Mouse (Mus musculus) limb, embryonic 13.5 days (tissue): ENCODE measurements around the gene Lce1d. TPM values are rescaled to one million over a fixed set of nuclear protein-coding genes. Genes with fewer than 3 reads are reported as not detected.

Experiments
- ATAC-seq: fragments of 200-750 bp; cut with Nextera tagmentation; 2 replicates; pipeline ENCODE4 v1.8.0; 2017; ENCODE audit warnings: low read depth, moderate number of reproducible peaks, moderate TSS enrichment; ENCODE audit not compliant: low FRiP score
- H3K27ac ChIP-seq: fragments of 300-500 bp; sonication (generic); 2 replicates; pipeline ENCODE4 v1.5.1; 2015; ENCODE audit warnings: inconsistent platforms, mild to moderate bottlenecking, moderate library complexity
- H3K27me3 ChIP-seq: fragments of 300-500 bp; sonication (generic); 2 replicates; pipeline ENCODE4 v1.6.1; 2015; ENCODE audit warnings: mild to moderate bottlenecking, inconsistent platforms
- H3K36me3 ChIP-seq: fragments of 300-500 bp; sonication (generic); 2 replicates; pipeline ENCODE4 v1.6.1; 2015; ENCODE audit warnings: inconsistent platforms, mild to moderate bottlenecking, moderate library complexity
- H3K4me1 ChIP-seq: fragments of 300-500 bp; sonication (generic); 2 replicates; pipeline ENCODE4 v1.6.1; 2015; ENCODE audit warnings: inconsistent platforms
- H3K4me2 ChIP-seq: fragments of 300-500 bp; sonication (generic); replicated peaks from 2 replicates; pipeline ENCODE4 v1.6.1; 2015; ENCODE audit warnings: inconsistent platforms, mild to moderate bottlenecking, moderate library complexity
- H3K4me3 ChIP-seq: fragments of 300-500 bp; sonication (generic); 2 replicates; pipeline ENCODE4 v1.5.1; 2015; ENCODE audit warnings: moderate library complexity, mild to moderate bottlenecking, inconsistent platforms
- H3K9ac ChIP-seq: fragments of 300-500 bp; sonication (generic); 2 replicates; pipeline ENCODE4 v1.6.1; 2015; ENCODE audit warnings: mild to moderate bottlenecking, inconsistent platforms
- H3K9me3 ChIP-seq: fragments of 300-500 bp; sonication (generic); 2 replicates; pipeline ENCODE4 v1.6.1; 2016; ENCODE audit warnings: inconsistent platforms
- WGBS: fragments of 180-500 bp; shearing (Covaris S2); methylation state at CpG from one replicate; pipeline ENCODE4 v1.1.7; 2015; 5-methylcytosine and 5-hydroxymethylcytosine counted together
- polyA plus RNA-seq: library from polyadenylated mRNA; unstranded; fragments of >200 nt; fragmentation: Nextera tagmentation; extraction: Ambion mirVana; gene quantifications from 2 replicates; pipeline ENCODE4 v1.2.1, GENCODE M21; 2015

Gene Lce1d
- polyA plus RNA-seq, 1 experiment from 2014 or later, result not detected

DNA sequence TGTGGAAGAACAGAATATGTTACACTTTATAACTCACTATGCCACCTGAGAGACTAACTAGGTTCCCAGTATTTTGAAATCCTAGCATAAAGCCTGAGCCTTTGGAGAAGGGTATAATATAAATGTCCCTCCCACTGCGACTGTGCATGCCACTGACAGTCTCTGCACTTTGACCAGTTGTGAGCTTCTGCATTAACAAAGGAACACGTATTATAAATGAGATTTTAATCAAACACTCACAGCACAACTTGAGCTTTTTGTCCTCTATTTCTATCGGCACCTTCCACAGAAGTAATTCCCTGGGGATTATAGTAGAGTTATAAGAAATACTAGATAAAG, 48.4 kb downstream of the Lce1d start:
- Histone ChIP-seq H3K36me3 (no peaks in the 10 kb centered on the region), H3K9ac (no peak overlapping the region), H3K27me3 (no peaks in the 10 kb centered on the region), H3K27ac (no peak overlapping the region), H3K4me3 (no peak overlapping the region), H3K4me2 (no peak overlapping the region), H3K4me1 (no peaks in the 10 kb centered on the region), H3K9me3 (no peaks in the 10 kb centered on the region)
- no peak for ATAC-seq
- 78% methylated on average over 3 of the region's 3 CpGs for WGBS

- H3K9me3 ChIP-seq, result no peaks in the 10 kb centered on the region
- no peaks in the 10 kb centered on the region for H3K27me3 ChIP-seq
- no peaks in the 10 kb centered on the region for H3K36me3 ChIP-seq
- 27% methylated on average over 1 of the region's 1 CpGs for WGBS
- no peak overlapping the region for H3K27ac ChIP-seq
- H3K9ac ChIP-seq, result no peak overlapping the region
- no peak overlapping the region for H3K4me2 ChIP-seq
- H3K4me3 ChIP-seq, result no peak overlapping the region
- H3K4me1 ChIP-seq, result no peaks in the 10 kb centered on the region
- no peak; the same call in 1 of the 2 replicates for ATAC-seq
These were observed 49.0 kb downstream of the Lce1d start for GRCm38 (mm10) chr3:92637745-92638652.

Other genes starting within 250 kb of the Lce1d start
- gene Sprr1b, start 248.4 kb downstream of the Lce1d start, polyA plus RNA-seq, result 0.24 TPM in 1 of 2 replicates, not detected in the other
- not detected in 2 replicates for gene Sprr3, start 228.5 kb downstream of the Lce1d start, polyA plus RNA-seq
- gene Sprr1a, start 201.3 kb downstream of the Lce1d start, polyA plus RNA-seq, result 0.49 and 0.67 TPM in 2 replicates
- gene Sprr4, start 186.7 kb downstream of the Lce1d start, polyA plus RNA-seq, result not detected in 2 replicates
- not detected in 2 replicates for gene 2310046K23Rik, start 152.7 kb downstream of the Lce1d start, polyA plus RNA-seq
- gene Ivl, start 113.5 kb downstream of the Lce1d start, polyA plus RNA-seq, result not detected in 2 replicates
- not detected in 2 replicates for gene Smcp, start 98.2 kb downstream of the Lce1d start, polyA plus RNA-seq
- not detected in 2 replicates for gene 2210017I01Rik, start 79.7 kb downstream of the Lce1d start, polyA plus RNA-seq
- not detected in 2 replicates for gene Lce6a, start 65.5 kb downstream of the Lce1d start, polyA plus RNA-seq
- not detected in 2 replicates for gene Lce1a1, start 38.9 kb downstream of the Lce1d start, polyA plus RNA-seq
- gene Lce1b, start 30.3 kb downstream of the Lce1d start, polyA plus RNA-seq, result not detected in 2 replicates
- gene Lce1a2, start 16.9 kb downstream of the Lce1d start, polyA plus RNA-seq, result not detected in 2 replicates
- not detected in 2 replicates for gene Lce1c, start 8.0 kb downstream of the Lce1d start, polyA plus RNA-seq
- gene Lce1e, start 21.9 kb upstream of the Lce1d start, polyA plus RNA-seq, result not detected in 2 replicates
- not detected in 2 replicates for gene Lce1f, start 33.1 kb upstream of the Lce1d start, polyA plus RNA-seq
- gene Gm38119, start 51.9 kb upstream of the Lce1d start, polyA plus RNA-seq, result not detected in 2 replicates
- not detected in 2 replicates for gene Lce1g, start 65.1 kb upstream of the Lce1d start, polyA plus RNA-seq
- gene Lce1h, start 77.9 kb upstream of the Lce1d start, polyA plus RNA-seq, result not detected in 2 replicates
- gene Lce1i, start 91.7 kb upstream of the Lce1d start, polyA plus RNA-seq, result not detected in 2 replicates
- gene Lce1j, start 103.3 kb upstream of the Lce1d start, polyA plus RNA-seq, result not detected in 2 replicates
- not detected in 2 replicates for gene Lce1k, start 120.7 kb upstream of the Lce1d start, polyA plus RNA-seq
- not detected in 2 replicates for gene Kprp, start 140.0 kb upstream of the Lce1d start, polyA plus RNA-seq
- not detected in 2 replicates for gene Lce1l, start 164.1 kb upstream of the Lce1d start, polyA plus RNA-seq
- gene 2310050C09Rik, start 183.0 kb upstream of the Lce1d start, polyA plus RNA-seq, result 0.13 TPM in 1 of 2 replicates, not detected in the other
- not detected in 2 replicates for gene Lce3a, start 239.0 kb upstream of the Lce1d start, polyA plus RNA-seq
- not detected in 2 replicates for gene Lce3b, start 245.8 kb upstream of the Lce1d start, polyA plus RNA-seq